Mouse (Mus musculus) embryonic facial prominence, embryonic 11.5 days (tissue): ENCODE data around the gene Stk11. TPM values are rescaled to one million over a fixed set of nuclear protein-coding genes. Genes with fewer than 3 reads are reported as not detected.

ENCODE experiments used
- ATAC-seq: fragments of 200-750 bp; cut with Nextera tagmentation; replicated peaks from 2 replicates; pipeline ENCODE4 v1.8.0; 2017; ENCODE audit warnings: low read depth; ENCODE audit not compliant: insufficient number of reproducible peaks, low FRiP score, low TSS enrichment
- DNase-seq: peaks from one replicate; pipeline ENCODE4 v3.0.0-alpha.2; 2015; ENCODE audit warnings: low spot score
- H3K27ac ChIP-seq: fragments of 300-500 bp; sonication (generic); replicated peaks from 2 replicates; pipeline ENCODE4 v1.5.1; 2014; ENCODE audit warnings: mild to moderate bottlenecking, low read depth, low read length, control low read depth
- H3K27me3 ChIP-seq: fragments of 300-500 bp; sonication (generic); 2 replicates; pipeline ENCODE4 v1.6.1; 2014; ENCODE audit warnings: mild to moderate bottlenecking, low read length, moderate library complexity, mixed read lengths; ENCODE audit not compliant: control insufficient read depth, insufficient read depth
- H3K36me3 ChIP-seq: fragments of 300-500 bp; sonication (generic); replicated peaks from 2 replicates; pipeline ENCODE4 v1.6.1; 2014; ENCODE audit warnings: low read depth, mild to moderate bottlenecking, low read length, moderate library complexity, mixed read lengths; ENCODE audit not compliant: control insufficient read depth, insufficient read depth
- H3K4me1 ChIP-seq: fragments of 300-500 bp; sonication (generic); 2 replicates; pipeline ENCODE4 v1.6.1; 2014; ENCODE audit warnings: low read length, mixed read lengths; ENCODE audit not compliant: control insufficient read depth, insufficient read depth
- H3K4me2 ChIP-seq: fragments of 300-500 bp; sonication (generic); 2 replicates; pipeline ENCODE4 v1.6.1; 2014; ENCODE audit warnings: low read depth, mild to moderate bottlenecking, control low read depth, low read length, moderate library complexity
- H3K4me3 ChIP-seq: fragments of 300-500 bp; sonication (generic); 2 replicates; pipeline ENCODE4 v1.5.1; 2014; ENCODE audit warnings: low read depth, low read length, control low read depth
- H3K9ac ChIP-seq: fragments of 300-500 bp; sonication (generic); replicated peaks from 2 replicates; pipeline ENCODE4 v1.6.1; 2014; ENCODE audit warnings: mild to moderate bottlenecking, control low read depth, low read length
- H3K9me3 ChIP-seq: fragments of 300-500 bp; sonication (generic); replicated peaks from 2 replicates; pipeline ENCODE4 v1.6.1; 2016; ENCODE audit warnings: mild to moderate bottlenecking, low read length, inconsistent platforms, mixed read lengths; ENCODE audit not compliant: control insufficient read depth
- WGBS: fragments of 180-500 bp; shearing (Covaris S2); extraction: QIAGEN DNeasy Blood & Tissue Kit; methylation state at CpG from one replicate; pipeline ENCODE4 v1.1.7; 2014; 5-methylcytosine and 5-hydroxymethylcytosine counted together
- polyA plus RNA-seq: library from polyadenylated mRNA; unstranded; fragments of >200 nt; fragmentation: Nextera tagmentation; extraction: Ambion mirVana; gene quantifications from 2 replicates; pipeline ENCODE4 v1.2.1, GENCODE M21; 2014

Stk11 gene
- polyA plus RNA-seq, 1 experiment from 2014 or later = 16.6 TPM

GRCm38 (mm10) chr10:80114341-80115284, 990 bp upstream of the Stk11 start:
- Histone ChIP-seq H3K4me1 (peaks cover 13% of the 10 kb centered on the region), H3K9me3 (no peaks in the 10 kb centered on the region), H3K4me2 (peak overlapping the region; percentile 61), H3K4me3 (peak overlapping the region; percentile 95), H3K9ac (peak overlapping the region; percentile 58), H3K27ac (peak overlapping the region; percentile 59; the same call in 1 of the 2 replicates), H3K36me3 (peaks cover 2% of the 10 kb centered on the region; the same call in 1 of the 2 replicates), H3K27me3 (no peaks in the 10 kb centered on the region)
- peak; percentile 68 for ATAC-seq
- 2% methylated on average over 27 of the region's 27 CpGs for WGBS
- peak; percentile 98 for DNase-seq

DNA sequence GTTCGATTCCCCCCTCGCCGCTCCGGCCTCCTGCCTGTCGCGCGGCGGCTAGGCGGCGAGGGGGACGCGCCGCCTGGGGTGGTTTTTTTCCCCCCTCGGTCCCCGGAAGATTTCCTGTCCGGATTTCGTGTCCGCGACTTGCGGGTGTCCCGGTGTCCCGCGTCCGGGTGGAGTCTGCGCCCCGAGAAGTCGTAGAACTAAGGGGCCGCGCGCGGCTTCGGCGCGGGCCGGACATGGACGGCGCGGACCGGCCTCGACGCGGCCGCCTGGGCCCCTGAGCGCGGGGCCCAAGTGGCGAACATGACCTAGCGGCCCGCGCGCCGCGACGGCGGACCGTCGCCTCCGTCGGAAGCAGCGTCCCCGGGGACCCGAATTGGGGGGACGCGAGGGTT, 337 bp downstream of the Stk11 start:
- no peaks in the 10 kb centered on the region for H3K27me3 ChIP-seq
- no peaks in the 10 kb centered on the region for H3K9me3 ChIP-seq
- peak; percentile 36 for DNase-seq
- H3K27ac ChIP-seq = peak overlapping the region; percentile 35; the same call in 1 of the 2 replicates
- H3K9ac ChIP-seq = peak overlapping the region; percentile 87
- peak overlapping the region; percentile 86 for H3K4me2 ChIP-seq
- peaks cover 2% of the 10 kb centered on the region for H3K36me3 ChIP-seq
- peaks cover 13% of the 10 kb centered on the region for H3K4me1 ChIP-seq
- 0% methylated on average over 63 of the region's 63 CpGs for WGBS
- ATAC-seq = no peak
- peak overlapping the region; percentile 95 for H3K4me3 ChIP-seq

DNA sequence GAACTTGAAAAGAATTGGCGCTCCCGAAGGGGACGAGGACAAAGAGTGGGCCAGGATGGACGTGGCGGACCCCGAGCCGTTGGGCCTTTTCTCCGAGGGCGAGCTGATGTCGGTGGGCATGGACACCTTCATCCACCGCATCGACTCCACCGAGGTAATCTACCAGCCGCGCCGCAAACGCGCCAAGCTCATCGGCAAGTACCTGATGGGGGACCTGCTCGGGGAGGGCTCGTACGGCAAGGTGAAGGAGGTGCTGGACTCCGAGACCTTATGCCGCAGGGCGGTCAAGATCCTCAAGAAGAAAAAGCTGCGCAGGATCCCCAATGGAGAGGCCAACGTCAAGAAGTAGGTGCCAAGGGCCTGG, 942 bp downstream of the Stk11 start:
- WGBS = under 1% methylated on average over 27 of the region's 27 CpGs
- peak overlapping the region; percentile 87 for H3K9ac ChIP-seq
- H3K4me3 ChIP-seq = peak overlapping the region; percentile 95
- peaks cover 13% of the 10 kb centered on the region for H3K4me1 ChIP-seq
- no peaks in the 10 kb centered on the region for H3K27me3 ChIP-seq
- no peaks in the 10 kb centered on the region for H3K9me3 ChIP-seq
- H3K27ac ChIP-seq = no peak overlapping the region
- peaks cover 2% of the 10 kb centered on the region for H3K36me3 ChIP-seq
- no peak for ATAC-seq
- DNase-seq = peak; percentile 32
- H3K4me2 ChIP-seq = peak overlapping the region; percentile 86

- DNase-seq (no peak), ATAC-seq (no peak)
- Histone ChIP-seq H3K4me1 (peaks cover 13% of the 10 kb centered on the region), H3K36me3 (peaks cover 4% of the 10 kb centered on the region), H3K4me3 (peak overlapping the region; percentile 95), H3K4me2 (peak overlapping the region; percentile 86), H3K27ac (no peak overlapping the region), H3K9me3 (no peaks in the 10 kb centered on the region), H3K27me3 (no peaks in the 10 kb centered on the region), H3K9ac (peak overlapping the region; percentile 87)
- 5% methylated on average over 30 of the region's 30 CpGs for WGBS
Measured at GRCm38 (mm10) chr10:80116927-80117691, 1.5 kb downstream of the Stk11 start.

DNA sequence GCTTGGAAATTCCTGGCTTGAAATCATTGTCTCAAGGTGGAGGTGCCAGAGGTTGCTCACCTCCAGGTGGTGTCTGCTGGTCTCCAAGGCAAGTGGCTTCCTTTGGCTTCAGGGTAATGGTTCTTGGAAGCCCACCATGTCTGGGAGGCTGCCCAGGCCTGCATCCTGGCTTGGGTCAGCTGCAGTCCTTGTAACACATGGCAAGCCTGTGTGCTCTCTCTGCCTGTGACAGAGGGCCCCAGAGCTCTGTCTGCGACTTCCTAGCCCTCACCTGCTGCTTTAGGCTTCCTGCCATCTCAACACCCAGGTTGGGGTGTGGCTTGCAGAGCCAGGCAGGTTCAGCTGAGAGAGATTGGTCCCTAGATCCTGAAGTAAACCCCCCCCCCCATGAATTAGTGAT, 2.1 kb downstream of the Stk11 start:
- no peak overlapping the region for H3K27ac ChIP-seq
- 42% methylated on average over 1 of the region's 1 CpGs for WGBS
- H3K9me3 ChIP-seq = no peaks in the 10 kb centered on the region
- H3K4me1 ChIP-seq = peaks cover 13% of the 10 kb centered on the region
- no peaks in the 10 kb centered on the region for H3K27me3 ChIP-seq
- no peak for DNase-seq
- no peak for ATAC-seq
- peak overlapping the region; percentile 87 for H3K9ac ChIP-seq
- peaks cover 4% of the 10 kb centered on the region for H3K36me3 ChIP-seq
- H3K4me3 ChIP-seq = peak overlapping the region; percentile 95
- peak overlapping the region; percentile 86 for H3K4me2 ChIP-seq

DNA sequence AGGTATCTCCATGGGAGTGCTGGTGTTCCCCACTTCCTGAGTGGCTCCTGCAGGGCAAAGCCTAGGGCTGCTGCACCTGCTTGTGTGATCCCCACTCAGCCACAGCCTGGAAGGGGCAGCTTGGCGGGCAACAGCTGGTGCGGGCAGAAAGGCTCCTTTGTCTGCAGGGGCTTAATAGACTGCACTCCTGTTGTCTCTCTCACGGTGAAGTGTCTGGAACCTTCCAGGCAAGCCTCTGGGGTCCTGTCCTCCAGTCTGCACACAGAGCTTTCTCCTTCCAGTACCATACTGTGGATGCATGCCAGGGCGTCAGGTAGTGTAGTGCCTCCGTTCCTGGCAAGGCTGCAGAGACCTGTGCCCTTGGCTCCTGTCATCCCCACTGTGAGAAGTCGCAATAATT, 2.9 kb downstream of the Stk11 start:
- H3K4me1 ChIP-seq = peaks cover 13% of the 10 kb centered on the region
- no peaks in the 10 kb centered on the region for H3K9me3 ChIP-seq
- no peak for DNase-seq
- H3K4me2 ChIP-seq = peak overlapping the region; percentile 86
- peaks cover 4% of the 10 kb centered on the region for H3K36me3 ChIP-seq
- H3K27me3 ChIP-seq = no peaks in the 10 kb centered on the region
- no peak for ATAC-seq
- 0 out of 2 replicates have a peak overlapping the region, but pooled peaks have one; percentile 15 for H3K4me3 ChIP-seq
- peak overlapping the region; percentile 37 for H3K9ac ChIP-seq
- 67% methylated on average over 6 of the region's 6 CpGs for WGBS
- H3K27ac ChIP-seq = no peak overlapping the region

DNA sequence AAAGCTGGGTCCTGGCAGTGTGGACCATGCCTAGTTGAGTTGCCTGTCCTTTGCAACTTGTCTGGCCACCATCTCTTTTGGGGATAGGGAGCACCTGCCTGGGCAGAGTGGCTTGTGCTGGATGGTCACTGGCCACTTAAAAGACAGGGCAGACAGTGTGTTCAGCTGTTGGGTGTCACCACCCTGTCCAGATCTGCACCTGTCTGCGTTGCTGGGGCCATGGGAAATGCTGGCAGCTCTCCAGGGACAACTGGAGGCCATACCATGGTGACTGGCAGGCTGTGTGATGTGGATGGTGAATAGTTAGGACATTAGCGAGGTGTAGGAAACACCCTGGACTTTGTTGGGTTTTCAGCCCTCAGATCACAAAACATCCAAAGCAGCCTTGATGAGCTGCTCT, 4.5 kb downstream of the Stk11 start:
- Histone ChIP-seq H3K36me3 (peaks cover 7% of the 10 kb centered on the region), H3K9ac (no peak overlapping the region), H3K27ac (no peak overlapping the region), H3K4me1 (peaks cover 9% of the 10 kb centered on the region), H3K4me3 (no peak overlapping the region; the same call in 1 of the 2 replicates), H3K27me3 (no peaks in the 10 kb centered on the region), H3K9me3 (no peaks in the 10 kb centered on the region), H3K4me2 (no peak overlapping the region)
- no peak for ATAC-seq
- DNase-seq = no peak
- WGBS = 86% methylated on average over 2 of the region's 2 CpGs
